23 mouse cellular contexts compared by ENCODE assay signal in the genomic region with DNA sequence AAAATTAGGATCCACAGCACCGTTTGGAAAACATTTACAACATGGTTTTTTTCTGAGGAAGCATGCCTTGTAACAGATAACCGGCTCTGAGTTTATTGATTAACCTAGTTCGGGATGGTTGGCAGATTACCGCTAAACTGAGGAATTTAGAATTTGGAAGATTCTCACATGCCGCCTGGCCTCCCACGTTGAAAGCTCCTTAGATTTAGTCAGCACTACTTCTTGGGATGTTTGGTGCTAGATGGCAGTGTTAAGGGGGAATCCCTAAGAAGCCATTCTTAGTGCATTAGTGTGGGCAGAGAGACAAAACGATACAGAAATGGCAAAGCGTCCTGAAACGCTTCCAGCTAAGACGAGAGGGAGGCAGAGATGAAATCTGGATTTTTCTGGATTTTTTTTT. TPM values are rescaled to one million over a fixed set of nuclear protein-coding genes. Genes with fewer than 3 reads are reported as not detected.
DNase-seq lines count a peak whose midpoint lies in the region; ATAC-seq and TF ChIP-seq lines count a peak whose summit lies in the region.
"Had no signal": no experiment of that assay in that cellular context is flagged by ENCODE, and none has a peak within 500 bp of the region (broad histone marks: within the 10 kb centered on the region; RNA-seq: fewer than 3 reads in every experiment).

No protein-coding gene starts in this region.

- H3K27me3 ChIP-seq in kidney, embryonic 16.5 days (ENCODE audit: insufficient read depth, low read length): peaks cover 8% of the 10 kb centered on the region
- no peaks in the 10 kb centered on the region for H3K27me3 ChIP-seq in Patski

- no peak overlapping the region for H3K9ac ChIP-seq in kidney, embryonic 16.5 days (replicated peaks; ENCODE audit: low read length)
- H3K9ac ChIP-seq: heart, embryonic 13.5 days; liver, embryonic 14.5 days; lung, embryonic 15.5 days had no signal

- H3K4me3 ChIP-seq in kidney, embryonic 16.5 days (ENCODE audit: low read length): no peak overlapping the region
- H3K4me3 ChIP-seq: embryonic facial prominence, embryonic 10.5 days; forebrain, embryonic 10.5 days; heart, embryonic 13.5 days; layer of hippocampus, adult 2 months; lung, embryonic 15.5 days had no signal

- CTCF ChIA-PET in Patski (lab: Charles Lee): interaction anchor here (0.9 kb wide), 1 partner anchor 83 kb away, joined by 3 read pairs; no protein-coding TSS in a partner anchor

- no peak overlapping the region for H3K27ac ChIP-seq in kidney, embryonic 16.5 days (ENCODE audit: low read length)
- H3K27ac ChIP-seq: embryonic facial prominence, embryonic 10.5 days; heart, embryonic 13.5 days; hindbrain, postnatal 0 days; layer of hippocampus, adult 2 months; liver, embryonic 14.5 days; lung, embryonic 15.5 days had no signal

- POLR2A ChIA-PET in Patski (lab: Charles Lee): interaction anchor here (0.8 kb wide), 1 partner anchor 71 kb away, joined by 9 read pairs; no protein-coding TSS in a partner anchor

- DNase-seq in frontal cortex, postnatal 10 days (ENCODE audit: low spot score in 2 of 2): no peak
- peak; percentile 83 to 84 for DNase-seq in kidney, adult 8-10 months
- DNase-seq in Patski (ENCODE audit: low read depth, low spot score): no peak
- DNase-seq in kidney, postnatal 36 days: peak; percentile 62 to 79
- DNase-seq in thymus, postnatal 4 days: no peak
- DNase-seq: adrenal gland, postnatal 14 days; cerebellum, adult 9-11 months; gastrocnemius, postnatal 10 days; heart, postnatal 14 days; layer of hippocampus, postnatal 36 days; lung, postnatal 4 days; midbrain, embryonic 14.5 days; thymus, postnatal 25 days had no signal

- peaks cover 20% of the 10 kb centered on the region for H3K4me1 ChIP-seq in kidney, embryonic 16.5 days (ENCODE audit: insufficient read depth, low read length)

- 64% methylated on average over 10 of the region's 10 CpGs for WGBS in kidney, embryonic 16.5 days

- no peak for TF ChIP-seq CTCF in Patski (IDR thresholded peaks at IDR 0.05)

- no peak overlapping the region for H3K4me2 ChIP-seq in kidney, embryonic 16.5 days (replicated peaks; ENCODE audit: low read depth, low read length)
- H3K4me2 ChIP-seq: lung, embryonic 15.5 days had no signal

- H3K9me3 ChIP-seq in kidney, embryonic 16.5 days (ENCODE audit: low read length): no peaks in the 10 kb centered on the region
- H3K9me3 ChIP-seq: embryonic facial prominence, embryonic 10.5 days; forebrain, embryonic 10.5 days; heart, embryonic 13.5 days; lung, embryonic 15.5 days had no signal

- ATAC-seq in frontal cortex, adult (ENCODE audit: low TSS enrichment): peak; percentile 67
- ATAC-seq in kidney, embryonic 16.5 days (ENCODE audit: low FRiP score, low TSS enrichment): no peak
- peak; percentile 26 for ATAC-seq in Patski
- ATAC-seq: hindbrain, postnatal 0 days; intestine, embryonic 16.5 days had no signal

- no peaks in the 10 kb centered on the region for H3K36me3 ChIP-seq in kidney, embryonic 16.5 days (ENCODE audit: insufficient read depth, low read length)
- H3K36me3 ChIP-seq: embryonic facial prominence, embryonic 10.5 days; forebrain, embryonic 10.5 days; heart, embryonic 13.5 days; lung, embryonic 15.5 days had no signal

- in situ Hi-C loops in Patski (cut with MboI; ENCODE audit: low pct_unique_long_range_greater_than_20kb): no loop called here

RNA-seq across cellular contexts. Expression of gene Bmp6, which starts 8.1 kb away (rescaled TPM):
- 1.3 and 2.2 TPM in 2 replicates for polyA plus RNA-seq in kidney, embryonic 16.5 days (2015; fragmentation: Nextera tagmentation; extraction: Ambion mirVana)
- 58.7 TPM for polyA plus RNA-seq in Patski (2021)

Comparison
In these comparisons a context has a peak if more than half of its experiments do, and no peak if none do; other contexts are left out.
1. DNase-seq: peak in kidney, adult 8-10 months (2 of 2) and kidney, postnatal 36 days (2 of 2); none in frontal cortex, postnatal 10 days (0 of 2), Patski (single experiment) and thymus, postnatal 4 days (single experiment).
2. RNA of gene Bmp6, which starts 8.1 kb away (polyA plus RNA-seq): 58.7 TPM in Patski (single experiment); 1.3 to 2.2 TPM in kidney, embryonic 16.5 days; every median in the first group is over 10 times any median in the second.